21 mouse cellular contexts compared by ENCODE assay signal in genomic region chr8:57351861-57352260, GRCm38 (mm10). TPM values are rescaled to one million over a fixed set of nuclear protein-coding genes. Genes with fewer than 3 reads are reported as not detected.
"Had no signal": no experiment of that assay in that cellular context is flagged by ENCODE, and none has a peak within 500 bp of the region (broad histone marks: within the 10 kb centered on the region; RNA-seq: fewer than 3 reads in every experiment).

No protein-coding gene starts in this region.

- H3K4me3 ChIP-seq: midbrain, embryonic 12.5 days; myocyte; neural tube, embryonic 12.5 days had no signal

- H3K27ac ChIP-seq: liver, embryonic 14.5 days; midbrain, embryonic 12.5 days; neural tube, embryonic 12.5 days had no signal

- H3K9me3 ChIP-seq: midbrain, embryonic 12.5 days; neural tube, embryonic 12.5 days had no signal

- H3K9ac ChIP-seq: liver, embryonic 14.5 days; lung, embryonic 14.5 days; midbrain, embryonic 12.5 days; neural tube, embryonic 12.5 days had no signal

- ATAC-seq: midbrain, embryonic 16.5 days had no signal

- H3K4me1 ChIP-seq: neural tube, embryonic 12.5 days had no signal

- H3K4me2 ChIP-seq: lung, embryonic 14.5 days; midbrain, embryonic 12.5 days; neural tube, embryonic 12.5 days had no signal

- DNase-seq: lung, adult 18-20 months; lung, embryonic 14.5 days; lung, postnatal 10 days; lung, postnatal 4 days; midbrain, embryonic 14.5 days; retina, postnatal 1 day; right cerebral cortex, adult 18-20 months; right cerebral cortex, postnatal 25 days; right cerebral cortex, postnatal 4 days; spleen, adult 18-20 months; thymus, adult 18-20 months; thymus, postnatal 14 days; thymus, postnatal 36 days had no signal

- H3K36me3 ChIP-seq: midbrain, embryonic 12.5 days; neural tube, embryonic 12.5 days had no signal

RNA-seq across cellular contexts. Expression of gene Hand2, which starts 31.1 kb away (rescaled TPM):
- total RNA-seq: megakaryocyte, adult 5-6 weeks; megakaryocyte-erythroid progenitor cell, adult 5-6 weeks had no signal
- polyA plus RNA-seq: midbrain, embryonic 12.5 days; midbrain, embryonic 14.5 days; midbrain, embryonic 16.5 days; myocyte; neural tube, embryonic 14.5 days had no signal
